Mouse (Mus musculus) CH12.LX (cell line): ENCODE measurements around the gene Elovl5. TPM values are rescaled to one million over a fixed set of nuclear protein-coding genes. Genes with fewer than 3 reads are reported as not detected.

Source experiments
- DNase-seq: peaks from one replicate; pipeline ENCODE4 v3.0.0-alpha.2; 2013; ENCODE audit errors: extremely low read depth
- H3K27ac ChIP-seq: 2 replicates; pipeline ENCODE4 v1.5.1; 2012; ENCODE audit warnings: low read depth, mild to moderate bottlenecking, control low read depth, moderate library complexity; ENCODE audit not compliant: insufficient read depth
- H3K27me3 ChIP-seq: replicated peaks from 2 replicates; pipeline ENCODE3; 2012; ENCODE audit warnings: inconsistent platforms
- H3K36me3 ChIP-seq, 2 experiments: replicated peaks in 1 of 2; 2 replicates each; pipeline versions ENCODE3 to v1.6.1; 2012; ENCODE audit warnings: inconsistent platforms in 1 of 2, low read length in 1 of 2, mild to moderate bottlenecking in 1 of 2, mixed read lengths in 1 of 2, moderate library complexity in 1 of 2; ENCODE audit not compliant: control insufficient read depth in 1 of 2, insufficient read depth in 1 of 2
- H3K4me1 ChIP-seq, 2 experiments: 2 replicates each; pipeline ENCODE4 v1.6.1; 2012; ENCODE audit warnings: inconsistent platforms in 1 of 2, moderate library complexity in 1 of 2; ENCODE audit not compliant: insufficient read depth in 2 of 2, control insufficient read depth in 1 of 2
- H3K4me2 ChIP-seq: 2 replicates; pipeline ENCODE4 v1.6.1; 2012; ENCODE audit warnings: low read depth, mild to moderate bottlenecking, control low read depth; ENCODE audit not compliant: poor library complexity, insufficient read depth, severe bottlenecking
- H3K4me3 ChIP-seq, 3 experiments: fragments of 150-350 bp in 1 of 3; sonication (generic) in 1 of 3; replicated peaks in 1 of 3; 2 replicates each; pipeline versions ENCODE3 to v1.5.1; 2011 to 2012; ENCODE audit warnings: low read depth in 2 of 3, low read length in 2 of 3, mild to moderate bottlenecking in 2 of 3, moderate library complexity in 2 of 3, control low read depth in 1 of 3, improper control_type of control experiment in 1 of 3, inconsistent platforms in 1 of 3, mixed read lengths in 1 of 3; ENCODE audit not compliant: poor library complexity in 1 of 3
- H3K79me2 ChIP-seq: replicated peaks from 2 replicates; pipeline ENCODE4 v1.6.1; 2012; ENCODE audit warnings: mild to moderate bottlenecking, moderate library complexity; ENCODE audit not compliant: control insufficient read depth, poor library complexity, insufficient read depth, severe bottlenecking; ENCODE audit errors: extremely low read depth
- H3K9ac ChIP-seq: 2 replicates; pipeline ENCODE4 v1.6.1; 2012; ENCODE audit warnings: low read depth, mild to moderate bottlenecking, control low read depth, moderate library complexity; ENCODE audit not compliant: insufficient read depth
- H3K9me3 ChIP-seq: replicated peaks from 2 replicates; pipeline ENCODE3; 2012; ENCODE audit warnings: low read length, inconsistent platforms, mixed read lengths
- CHD1 ChIP-seq: IDR thresholded peaks from 2 replicates; pipeline ENCODE4 v1.6.1; 2012; ENCODE audit warnings: low read depth, low read length, improper control_type of control experiment, inconsistent platforms
- CHD2 ChIP-seq: IDR thresholded peaks from 2 replicates; pipeline ENCODE4 v1.6.1; 2011; ENCODE audit warnings: low read length, improper control_type of control experiment
- CTCF ChIP-seq, 2 experiments: IDR thresholded peaks in 1 of 2; conservative IDR thresholded peaks in 1 of 2; 2 replicates each; pipeline ENCODE4 v1.5.1; 2011 to 2012; ENCODE audit warnings: low read depth in 2 of 2, low read length in 2 of 2, improper control_type of control experiment in 1 of 2, inconsistent platforms in 1 of 2, mild to moderate bottlenecking in 1 of 2, moderate library complexity in 1 of 2
- E2F4 ChIP-seq: IDR thresholded peaks from 2 replicates; pipeline ENCODE4 v1.6.1; 2011; ENCODE audit warnings: low read depth, low read length, improper control_type of control experiment; ENCODE audit not compliant: insufficient replicate concordance
- ELF1 ChIP-seq: IDR thresholded peaks from 2 replicates; pipeline ENCODE4 v1.6.1; 2014; ENCODE audit warnings: low read depth, mild to moderate bottlenecking, inconsistent platforms, low read length, improper control_type of control experiment
- EP300 ChIP-seq: IDR thresholded peaks from 2 replicates; pipeline ENCODE4 v1.6.1; 2011; ENCODE audit warnings: low read length, improper control_type of control experiment
- ETS1 ChIP-seq: conservative IDR thresholded peaks from 2 replicates; pipeline ENCODE4 v1.6.1; 2012; ENCODE audit warnings: low read depth, mild to moderate bottlenecking, inconsistent platforms, low read length, improper control_type of control experiment, moderate library complexity
- GABPA ChIP-seq: IDR thresholded peaks from 2 replicates; pipeline ENCODE4 v1.6.1; 2012; ENCODE audit warnings: low read depth, low read length, improper control_type of control experiment, inconsistent platforms; ENCODE audit not compliant: insufficient replicate concordance
- HCFC1 ChIP-seq: IDR thresholded peaks from 2 replicates; pipeline ENCODE4 v1.6.1; 2012; ENCODE audit warnings: low read depth, mild to moderate bottlenecking, inconsistent platforms, low read length, improper control_type of control experiment
- IRF4 ChIP-seq: IDR thresholded peaks from 2 replicates; pipeline ENCODE4 v1.6.1; 2014; ENCODE audit warnings: low read depth, mild to moderate bottlenecking, inconsistent platforms, low read length, improper control_type of control experiment
- JUN ChIP-seq: IDR thresholded peaks from 2 replicates; pipeline ENCODE4 v1.6.1; 2011; ENCODE audit warnings: low read depth, mild to moderate bottlenecking, low read length, improper control_type of control experiment, moderate library complexity; ENCODE audit not compliant: insufficient read depth
- JUND ChIP-seq: conservative IDR thresholded peaks from 2 replicates; pipeline ENCODE4 v1.6.1; 2011; ENCODE audit warnings: low read depth, low read length, improper control_type of control experiment
- MAFK ChIP-seq: IDR thresholded peaks from 2 replicates; pipeline ENCODE4 v1.6.1; 2011; ENCODE audit warnings: low read length, improper control_type of control experiment; ENCODE audit not compliant: insufficient replicate concordance
- MAX ChIP-seq: IDR thresholded peaks from 2 replicates; pipeline ENCODE4 v1.6.1; 2011; ENCODE audit warnings: low read length, improper control_type of control experiment
- MAZ ChIP-seq: IDR thresholded peaks from 2 replicates; pipeline ENCODE4 v1.6.1; 2012; ENCODE audit warnings: low read depth, mild to moderate bottlenecking, inconsistent platforms, low read length, improper control_type of control experiment, moderate library complexity
- MEF2A ChIP-seq: IDR thresholded peaks from 2 replicates; pipeline ENCODE4 v1.6.1; 2014; ENCODE audit warnings: low read depth, mild to moderate bottlenecking, inconsistent platforms, low read length, improper control_type of control experiment, borderline replicate concordance
- MYC ChIP-seq: IDR thresholded peaks from 2 replicates; pipeline ENCODE4 v1.6.1; 2011; ENCODE audit warnings: low read depth, mild to moderate bottlenecking, improper control_type of control experiment, low read length
- NELFE ChIP-seq: IDR thresholded peaks from 2 replicates; pipeline ENCODE4 v1.6.1; 2011; ENCODE audit warnings: low read depth, low read length, improper control_type of control experiment
- NRF1 ChIP-seq: IDR thresholded peaks from 2 replicates; pipeline ENCODE4 v1.6.1; 2014; ENCODE audit warnings: low read depth, mild to moderate bottlenecking, inconsistent platforms, low read length, improper control_type of control experiment, moderate library complexity
- POLR2A ChIP-seq: IDR thresholded peaks from 2 replicates; pipeline ENCODE4 v1.6.1; 2011; ENCODE audit warnings: low read depth, mild to moderate bottlenecking, improper control_type of control experiment, low read length
- RAD21 ChIP-seq: IDR thresholded peaks from 2 replicates; pipeline ENCODE4 v1.6.1; 2011; ENCODE audit warnings: low read depth, mild to moderate bottlenecking, low read length, improper control_type of control experiment, moderate library complexity
- SMC3 ChIP-seq: IDR thresholded peaks from 2 replicates; pipeline ENCODE4 v1.6.1; 2011; ENCODE audit warnings: low read depth, low read length, improper control_type of control experiment
- TBP ChIP-seq: conservative IDR thresholded peaks from 2 replicates; pipeline ENCODE4 v1.6.1; 2011; ENCODE audit warnings: low read depth, low read length, improper control_type of control experiment
- UBTF ChIP-seq: IDR thresholded peaks from 2 replicates; pipeline ENCODE4 v1.6.1; 2012; ENCODE audit warnings: low read depth, mild to moderate bottlenecking, inconsistent platforms, low read length, improper control_type of control experiment, moderate library complexity
- ZMIZ1 ChIP-seq: IDR thresholded peaks from 2 replicates; pipeline ENCODE4 v1.6.1; 2012; ENCODE audit warnings: low read depth, mild to moderate bottlenecking, inconsistent platforms, low read length, improper control_type of control experiment
- dilution Hi-C: fragments of 300-500 bp; cut with MboI; formaldehyde crosslinking; loops from 2 replicates; pipeline ENCODE4 v1.14.3; 2020; ENCODE audit warnings: low sequenced_read_pairs; ENCODE audit not compliant: extremely low pct_unique_long_range_greater_than_20kb, extremely low pct_ligation_motif_present
- in situ Hi-C: fragments of 300-500 bp; cut with MboI; formaldehyde crosslinking; loops from 3 replicates; pipeline ENCODE4 v1.14.3; 2019; ENCODE audit warnings: low sequenced_read_pairs, low pct_ligation_motif_present, low pct_unique_long_range_greater_than_20kb, mixed read lengths
- polyA plus RNA-seq: library from polyadenylated mRNA; unstranded; fragments of >175 nt; gene quantifications from 2 replicates; pipeline ENCODE4 v1.2.1, GENCODE M21; 2012; ENCODE audit warnings: low read depth; ENCODE audit not compliant: insufficient read length
- total RNA-seq, 2 experiments: library from RNA; depleted of rRNA; stranded (reverse); fragments of 300-350 nt in 1 of 2; fragments of >200 nt in 1 of 2; gene quantifications; 2 replicates each; pipeline ENCODE4 v1.2.3; 2012 to 2014

Elovl5 gene
- total and polyA plus RNA-seq, 3 experiments, result 44.0 to 122 (median 63.0) TPM

- Histone ChIP-seq H3K9me3 (no peaks in the 10 kb centered on the region), H3K27me3 (no peaks in the 10 kb centered on the region), H3K4me2 (no peak overlapping the region)
- no peak for TF ChIP-seq MAFK
- no peak for TF ChIP-seq MYC
- TF ChIP-seq E2F4, result no peak
- no peak for TF ChIP-seq GABPA
- no peak for TF ChIP-seq JUN
- TF ChIP-seq UBTF, result no peak
- no peak for TF ChIP-seq TBP
- TF ChIP-seq, all 38 proteins: peak for 0
- Histone ChIP-seq H3K79me2 (no peaks in the 10 kb centered on the region), H3K9ac (no peak overlapping the region), H3K4me3 (no peak overlapping the region), H3K36me3 (no peaks in the 10 kb centered on the region), H3K4me1 (peaks cover 0 to 5% of the 10 kb centered on the region in 2 experiments; a peak in 3 of 4 replicates), H3K27ac (no peak overlapping the region)
- in situ Hi-C loops (loop anchor here (5.0 kb wide), 2 partner anchors 85 to 205 kb away; no protein-coding TSS in a partner anchor), dilution Hi-C loops (no loop called here)
- no peak for DNase-seq
Observed at GRCm38 (mm10) chr9:78012681-78013080, 95.5 kb downstream of the Elovl5 start.

GRCm38 (mm10) chr9:78013813-78014212, 96.6 kb downstream of the Elovl5 start:
- dilution Hi-C loops (no loop called here), in situ Hi-C loops (loop anchor here (5.0 kb wide), 2 partner anchors 87 to 207 kb away; no protein-coding TSS in a partner anchor)
- H3K4me2 ChIP-seq, result no peak overlapping the region
- H3K27ac ChIP-seq, result no peak overlapping the region
- H3K4me3 ChIP-seq, result no peak overlapping the region
- H3K9ac ChIP-seq, result no peak overlapping the region
- H3K79me2 ChIP-seq, result no peaks in the 10 kb centered on the region
- peaks cover 5 to 8% of the 10 kb centered on the region in 2 experiments for H3K4me1 ChIP-seq
- H3K36me3 ChIP-seq, result no peaks in the 10 kb centered on the region
- no peaks in the 10 kb centered on the region for H3K27me3 ChIP-seq
- H3K9me3 ChIP-seq, result no peaks in the 10 kb centered on the region
- TF ChIP-seq E2F4 (no peak), CHD1 (no peak), SMC3 (peak; percentile 77), EP300 (no peak), MAX (peak; percentile 57; the same call in 1 of the 2 replicates), CTCF (conservative IDR thresholded peaks at IDR 0.05 in 1 of 2, IDR thresholded peaks at IDR 0.05 in 1 of 2; ENCODE audit: low read depth in 2 of 2, low read length in 2 of 2) (peak; percentile 54 to 71), UBTF (no peak), CHD2 (no peak), ZMIZ1 (no peak), MAZ (no peak), ETS1 (no peak), JUND (no peak), MEF2A (no peak), NRF1 (no peak), NELFE (0 out of 2 replicates have a peak, but pooled peaks have one; percentile 24), POLR2A (no peak), MAFK (no peak), JUN (no peak), TBP (no peak), RAD21 (peak; percentile 48), IRF4 (no peak), HCFC1 (no peak), ELF1 (no peak)
- no peak for DNase-seq
